Mouse (Mus musculus) induced T-regulatory cell, adult 2 months (primary cell): ENCODE results near the gene Ubqln1.

Source experiments
- DNase-seq: peaks from one replicate; pipeline ENCODE4 v3.0.0-alpha.2; 2012; ENCODE audit warnings: low read depth

Gene Ubqln1

DNA sequence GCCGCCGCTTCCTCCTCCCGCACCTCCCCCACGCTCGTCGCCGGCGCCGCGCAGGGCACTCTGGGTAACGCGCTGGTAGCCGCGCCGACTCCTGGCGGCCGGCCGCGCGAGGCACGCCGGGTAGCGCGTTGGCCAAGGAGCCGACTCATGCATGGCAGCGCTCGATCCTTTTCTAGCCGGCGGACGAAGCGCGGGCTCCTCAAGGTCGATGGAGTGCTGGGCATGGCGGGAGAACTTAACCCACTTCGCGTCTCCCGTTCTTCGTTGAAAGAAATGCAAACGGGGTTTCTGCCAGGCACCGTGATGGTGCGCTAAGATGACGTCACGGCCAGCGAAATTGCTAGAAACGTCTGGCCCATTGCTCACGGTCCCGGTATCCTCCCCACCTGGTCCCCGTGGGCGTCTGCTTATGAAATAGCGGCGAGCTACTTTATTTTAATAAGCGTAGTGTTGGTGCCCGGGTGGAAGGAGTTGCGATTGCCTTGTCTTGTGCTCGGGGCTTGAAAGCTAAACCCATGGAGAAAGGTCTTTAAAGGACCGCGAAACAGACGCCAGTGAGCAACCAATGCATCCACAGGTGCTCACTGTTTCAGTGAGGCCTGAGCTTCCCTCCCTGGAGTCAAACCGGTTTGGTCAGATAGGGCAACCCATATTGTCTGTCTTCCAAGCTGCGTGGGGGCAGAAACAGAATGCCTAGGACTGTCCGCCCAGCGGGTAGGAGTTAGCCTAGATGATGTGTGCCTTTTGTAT is at the start of gene Ubqln1:
Gene Ubqln1, minus strand, starts transcription at position 62 of the 750 bp plus-strand sequence.
- DNase-seq, result peak; percentile 92

DNA sequence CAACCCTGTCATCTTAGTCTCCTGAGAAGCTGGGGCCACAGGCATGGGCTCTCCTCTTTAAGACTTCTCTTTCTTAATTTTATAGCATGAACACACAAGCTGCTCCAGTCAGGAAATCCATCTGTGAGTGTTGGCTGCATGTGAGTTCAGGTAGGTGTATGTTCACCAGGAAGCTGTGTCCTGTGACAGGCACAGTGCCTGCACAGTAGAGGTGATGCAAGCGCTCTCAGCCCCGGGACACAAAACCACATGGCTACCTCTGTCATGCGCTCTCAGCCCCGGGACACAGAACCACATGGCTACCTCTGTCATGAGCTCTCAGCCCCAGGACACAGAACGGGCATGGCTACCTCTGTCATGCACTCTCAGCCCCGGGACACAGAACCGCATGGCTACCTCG is 48.1 kb upstream of the Ubqln1 start:
- no peak for DNase-seq

DNA sequence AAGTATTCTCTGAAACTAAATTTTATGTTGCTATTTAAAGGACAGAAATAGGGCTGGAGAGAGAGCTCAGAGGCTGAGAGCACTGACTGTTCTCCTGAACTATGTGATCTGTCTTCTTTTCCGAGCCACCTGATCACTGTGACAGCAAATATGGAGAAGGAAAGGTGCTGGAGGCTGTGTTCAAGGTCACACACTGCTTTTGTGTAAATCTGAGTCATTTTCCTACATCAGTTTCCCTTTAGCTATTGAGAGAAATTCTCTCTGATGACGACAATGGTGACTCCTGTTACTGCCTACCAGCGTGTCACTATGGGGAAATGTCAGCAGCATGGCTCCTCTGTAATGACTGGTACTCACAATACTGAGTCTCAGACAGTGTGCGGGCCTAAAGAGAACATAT is 46.2 kb upstream of the Ubqln1 start:
- DNase-seq, result no peak

DNA sequence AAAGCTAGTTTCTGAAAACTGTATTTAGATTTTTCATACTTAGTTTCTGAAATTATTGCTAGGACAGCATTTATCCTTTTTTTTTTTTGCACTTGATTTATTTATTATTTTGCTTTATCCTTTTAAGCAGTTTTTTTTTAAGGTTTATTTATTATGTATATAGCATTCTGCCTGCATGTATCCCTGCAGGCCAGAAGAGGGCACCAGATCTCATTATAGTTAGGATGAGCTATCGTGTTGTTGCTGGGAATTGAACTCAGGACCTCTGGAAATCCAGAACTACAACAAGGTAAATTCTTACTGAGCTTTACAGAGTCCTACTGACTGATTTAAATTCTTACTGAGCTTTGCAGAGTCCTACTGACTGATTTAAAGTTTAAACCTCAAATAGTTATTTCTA is 37.8 kb upstream of the Ubqln1 start:
- peak; percentile 32 for DNase-seq

DNA sequence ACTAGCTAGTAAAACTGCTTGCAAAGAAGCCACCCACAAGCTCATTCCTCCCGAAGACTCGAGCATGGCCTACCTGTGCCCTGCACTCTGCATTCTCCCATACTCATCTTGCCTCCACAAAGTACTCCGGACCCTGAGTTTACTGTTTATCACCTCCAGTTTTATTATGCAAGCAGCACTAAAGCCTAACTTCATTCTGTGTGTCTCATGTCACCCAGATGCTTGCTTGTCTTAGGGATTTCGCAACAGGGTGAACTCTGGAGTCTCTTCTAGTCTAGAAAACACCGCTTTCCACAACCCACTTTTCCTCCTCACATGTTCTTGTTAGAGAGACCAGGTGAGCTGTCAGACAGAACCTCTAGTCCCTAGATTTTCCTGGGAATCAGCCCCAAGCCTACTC is 33.5 kb upstream of the Ubqln1 start:
- DNase-seq, result no peak

DNA sequence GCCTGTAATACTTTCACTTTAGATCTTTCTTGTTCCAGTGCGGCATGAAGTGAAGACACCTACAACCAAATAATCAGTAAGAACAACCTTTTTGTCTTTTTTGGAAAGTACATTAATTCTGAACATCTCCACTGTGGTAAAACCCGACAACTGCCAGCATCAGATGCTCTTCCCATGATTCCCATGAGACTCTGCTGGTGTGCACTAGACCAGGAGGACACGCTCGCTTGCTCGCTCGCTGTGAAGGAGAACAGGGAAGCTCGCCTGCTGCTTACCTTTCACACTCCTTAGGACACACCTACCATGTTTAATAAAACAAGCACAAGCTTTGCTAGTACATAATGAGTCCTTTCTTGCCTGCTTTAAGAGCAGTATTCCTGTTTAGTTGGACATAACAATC is 21.1 kb upstream of the Ubqln1 start:
- no peak for DNase-seq

DNA sequence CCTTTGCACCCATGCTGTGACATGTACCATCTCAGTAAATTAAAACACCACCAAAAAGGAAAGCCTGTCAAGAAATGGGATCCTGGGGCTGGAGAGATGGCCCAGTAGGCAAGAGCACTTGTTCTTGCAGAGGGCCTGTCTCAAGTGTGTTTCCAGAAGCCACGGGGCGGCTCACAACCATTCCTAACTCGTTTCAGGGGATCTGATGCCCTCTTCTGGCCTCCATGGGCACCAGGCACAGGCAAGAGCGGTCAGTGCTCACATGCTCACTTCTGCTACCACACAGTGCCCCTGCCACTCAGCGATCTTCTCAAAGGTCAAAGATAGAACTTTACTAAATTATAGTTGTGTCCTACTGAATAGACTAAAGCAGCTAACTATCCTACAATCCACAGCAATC is 17.2 kb upstream of the Ubqln1 start:
- peak; percentile 48 for DNase-seq

DNA sequence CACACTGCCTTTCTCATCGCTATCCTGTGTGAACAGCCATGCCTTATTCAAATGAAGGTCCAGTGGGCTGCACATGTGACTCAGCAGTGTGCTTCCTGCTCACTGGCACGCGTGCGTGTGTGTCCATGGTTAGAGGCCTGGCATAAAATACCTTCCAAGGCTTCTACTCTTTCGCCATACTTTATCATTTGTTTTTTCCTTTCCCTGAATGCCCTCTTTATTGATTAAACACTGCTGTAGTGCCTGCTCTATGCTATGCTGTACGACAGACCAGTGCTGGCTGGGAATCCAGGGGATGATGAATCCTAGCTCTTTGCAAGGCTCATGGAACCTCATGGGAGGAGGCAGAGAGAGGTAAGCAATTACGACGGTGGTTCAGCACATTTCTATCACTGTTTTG is 16.6 kb upstream of the Ubqln1 start:
- DNase-seq, result no peak

DNA sequence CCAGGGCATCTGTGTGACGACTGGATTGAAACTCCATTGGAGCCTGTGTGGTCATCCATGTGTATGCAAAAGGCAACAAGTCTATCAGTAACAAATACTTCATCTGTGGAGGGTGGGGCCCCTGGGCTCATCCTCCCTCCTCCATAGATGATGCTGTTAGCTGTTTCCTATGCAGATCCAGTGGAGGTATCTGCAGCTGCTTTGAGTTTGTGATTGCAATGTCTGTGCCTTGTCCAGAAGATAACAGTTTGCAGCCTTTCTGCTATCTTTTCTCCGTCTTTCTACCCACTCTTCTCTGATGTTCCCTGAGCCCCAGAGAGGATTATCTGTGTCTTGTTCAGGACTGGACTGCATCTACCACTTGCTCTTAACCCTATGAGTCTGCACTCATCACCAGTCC is 13.2 kb upstream of the Ubqln1 start:
- DNase-seq, result no peak

DNA sequence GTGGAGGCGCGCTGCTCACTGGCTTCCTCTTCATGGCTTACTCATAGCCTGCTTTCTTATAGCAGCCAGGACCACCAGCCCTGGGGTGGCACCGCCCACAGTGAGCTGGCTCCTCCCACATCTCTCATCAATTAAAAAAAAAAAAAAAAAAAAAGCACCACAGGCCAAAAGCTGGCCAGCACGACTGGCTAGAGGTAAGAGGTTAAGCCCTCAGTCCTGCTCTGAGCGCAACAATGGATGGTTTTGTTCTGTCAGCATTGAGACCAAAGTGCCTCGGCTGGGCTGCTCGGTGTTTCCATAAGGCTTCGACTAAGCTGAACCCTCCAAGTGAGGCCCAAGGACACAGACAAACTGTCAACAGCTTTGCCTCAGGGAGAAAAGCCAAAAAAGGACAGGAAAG is 10.2 kb upstream of the Ubqln1 start:
- no peak for DNase-seq

DNA sequence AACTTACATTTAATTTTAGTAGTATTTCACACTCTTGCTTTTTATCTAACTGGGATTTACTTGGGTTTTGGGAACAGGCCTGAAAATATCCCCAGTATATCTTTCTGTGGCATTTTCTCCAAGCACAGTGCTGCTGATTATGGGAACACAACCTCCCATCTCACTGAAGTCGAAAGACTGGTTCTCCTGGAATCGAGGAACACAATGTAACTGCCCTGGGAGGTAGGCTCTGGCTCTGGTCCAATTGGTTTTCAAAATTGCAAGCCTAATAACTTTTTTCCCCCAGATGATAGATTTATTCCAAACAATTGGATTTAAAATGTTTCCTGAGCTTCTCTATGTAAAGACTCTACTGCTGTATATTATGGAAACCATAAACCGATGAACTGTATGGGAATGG is 4.8 kb upstream of the Ubqln1 start:
- DNase-seq, result no peak

DNA sequence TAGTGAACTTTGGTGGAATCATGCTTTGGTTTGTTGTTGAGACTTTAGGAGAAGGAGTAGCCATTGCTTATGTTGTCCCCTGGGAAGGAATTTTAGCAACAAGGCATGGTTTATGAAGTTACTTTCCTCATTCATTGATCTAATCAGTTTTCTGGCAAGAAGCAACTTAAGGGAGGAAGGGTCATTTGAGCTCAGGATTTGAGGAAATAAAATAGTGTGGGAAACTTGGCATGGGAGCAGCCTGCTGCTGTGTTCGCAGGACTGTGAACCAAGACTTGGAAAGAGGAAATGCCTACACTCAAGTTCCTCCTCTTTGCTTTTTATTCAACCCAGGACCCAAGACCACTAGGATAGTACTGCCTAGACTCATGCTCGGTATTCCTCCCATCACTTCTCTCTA is 2.1 kb upstream of the Ubqln1 start:
- DNase-seq, result no peak

DNA sequence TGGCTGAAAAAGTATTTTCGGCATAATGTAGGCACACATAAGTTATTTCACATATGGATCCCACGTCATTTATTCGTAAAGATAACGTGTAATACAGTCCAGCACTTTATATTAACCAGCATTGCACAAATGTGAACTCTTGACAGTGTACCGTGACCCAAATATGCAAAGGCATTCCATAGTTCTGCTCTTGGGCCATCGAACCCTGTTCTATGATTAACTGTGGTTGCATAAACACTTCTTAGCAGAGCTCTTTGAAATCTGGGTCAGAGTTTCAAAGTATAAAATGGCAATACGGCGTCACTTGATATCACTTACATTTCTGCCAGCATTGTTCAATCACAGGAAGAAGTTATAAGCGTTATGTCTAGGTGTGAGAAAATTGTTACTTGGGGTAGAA is 942 bp upstream of the Ubqln1 start:
- no peak for DNase-seq

DNA sequence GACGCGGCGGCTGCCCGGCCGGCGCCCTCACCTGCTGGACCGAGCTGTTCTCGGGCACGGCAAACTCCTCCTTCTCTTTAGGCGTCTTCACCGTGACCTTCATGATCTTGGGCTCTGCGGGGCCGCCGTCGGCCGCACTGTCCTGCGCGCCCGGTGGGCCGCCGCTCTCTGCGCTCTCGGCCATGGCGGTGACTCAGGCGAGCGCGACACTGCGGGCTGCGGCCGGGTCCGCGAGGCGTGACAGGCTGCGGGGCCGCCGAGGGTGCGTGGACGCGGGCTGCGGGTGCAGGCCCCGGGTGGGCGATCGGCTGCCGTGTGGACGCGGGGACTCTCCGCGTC is 231 bp downstream of the Ubqln1 start:
- DNase-seq, result no peak

DNA sequence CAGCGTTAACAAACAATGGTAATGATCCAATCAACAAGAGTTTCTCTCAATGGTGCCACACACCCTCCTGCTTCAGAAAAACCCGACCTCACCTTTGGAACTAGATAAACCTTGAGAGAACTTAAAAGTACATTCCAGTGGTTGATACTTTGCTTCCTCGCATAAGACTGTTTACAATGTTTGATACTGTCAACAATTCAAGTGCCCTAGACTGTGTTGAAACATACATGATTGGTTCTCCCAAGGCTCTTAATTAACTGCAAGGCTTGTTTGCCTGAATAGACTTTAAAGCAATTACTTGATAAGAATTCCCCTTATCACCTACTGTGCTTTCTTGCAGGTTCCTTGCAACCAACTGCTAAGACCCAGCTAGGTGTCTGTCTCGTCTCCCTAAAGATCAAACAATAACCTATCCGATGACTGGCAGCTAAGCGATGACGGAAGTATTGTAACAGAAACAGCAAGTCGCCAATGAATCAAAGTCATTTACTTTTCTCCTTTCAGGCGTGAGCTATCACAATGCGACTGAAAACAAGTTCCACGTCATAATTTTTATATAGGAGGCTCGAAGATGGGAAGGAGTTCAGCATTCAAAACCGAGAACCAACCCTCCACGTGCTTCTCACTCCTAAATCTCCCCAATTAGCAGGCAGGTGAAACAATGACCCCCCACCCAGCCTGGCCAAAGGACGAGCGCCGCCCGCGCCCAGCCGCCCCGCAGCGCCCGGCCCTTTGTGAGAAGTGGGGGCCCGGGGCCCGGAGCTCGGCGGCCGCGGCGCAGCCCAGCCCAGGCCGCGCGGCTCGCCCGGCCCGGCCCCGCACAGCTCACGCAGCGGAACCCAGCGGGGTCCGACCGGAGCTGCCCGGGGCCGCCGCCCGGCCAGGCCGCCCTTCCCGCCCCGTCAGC is 854 bp downstream of the Ubqln1 start:
- DNase-seq, result peak; percentile 71

DNA sequence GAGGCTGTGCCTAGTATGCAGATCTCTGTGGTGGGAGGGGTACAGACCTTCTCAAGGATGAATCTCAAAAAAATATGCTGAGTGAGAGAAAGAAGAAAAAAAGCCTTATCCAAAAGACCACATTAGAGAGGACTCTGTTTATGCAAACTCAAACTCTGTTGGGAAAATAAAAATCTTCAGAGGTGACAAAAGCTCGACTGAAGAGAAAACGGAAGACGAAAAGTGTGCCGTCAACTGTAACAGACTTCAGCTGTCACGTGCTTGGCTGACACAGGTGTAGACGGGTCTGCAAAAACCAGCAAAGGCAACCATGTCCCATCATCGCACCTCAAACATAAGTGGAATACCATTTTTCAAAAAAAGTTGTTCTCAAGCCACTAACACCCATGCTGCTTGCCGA is 1.7 kb downstream of the Ubqln1 start:
- DNase-seq, result no peak

DNA sequence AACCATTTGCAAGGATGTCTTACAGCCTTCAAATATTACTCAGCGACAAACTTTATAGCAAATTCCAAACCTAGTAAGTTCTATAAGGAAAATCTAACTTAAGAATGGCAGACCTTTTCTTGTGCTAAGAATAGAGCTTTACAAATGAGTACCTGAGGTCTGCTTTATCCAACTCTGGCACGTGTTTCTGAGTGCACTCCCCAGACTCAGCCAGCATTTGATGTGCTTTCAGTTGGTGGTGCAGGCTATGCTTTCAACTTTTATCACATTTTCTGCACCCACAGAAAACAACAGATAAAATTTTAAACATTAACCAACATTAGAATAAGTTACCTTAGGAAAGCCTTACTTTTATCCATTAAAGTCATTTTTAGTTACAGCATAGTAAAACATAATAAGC is 2.9 kb downstream of the Ubqln1 start:
- no peak for DNase-seq

DNA sequence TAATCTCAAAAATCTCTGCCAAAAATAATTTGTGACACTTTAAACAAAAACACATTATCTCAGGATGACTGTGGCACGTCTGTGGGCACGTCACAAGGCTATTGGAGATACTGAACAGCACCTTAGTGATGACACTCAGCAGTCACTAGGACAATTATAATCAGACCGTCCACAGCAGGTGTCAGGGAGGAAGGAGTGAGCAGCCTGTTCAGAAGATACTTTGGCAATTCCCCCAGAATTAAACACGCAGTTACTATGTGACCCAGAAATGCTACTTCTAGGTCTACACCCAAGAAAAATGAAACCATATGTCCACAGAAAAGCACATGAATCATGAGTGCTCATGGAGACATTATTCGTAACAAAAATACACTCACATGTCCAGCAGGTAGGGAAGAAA is 5.0 kb downstream of the Ubqln1 start:
- no peak for DNase-seq

DNA sequence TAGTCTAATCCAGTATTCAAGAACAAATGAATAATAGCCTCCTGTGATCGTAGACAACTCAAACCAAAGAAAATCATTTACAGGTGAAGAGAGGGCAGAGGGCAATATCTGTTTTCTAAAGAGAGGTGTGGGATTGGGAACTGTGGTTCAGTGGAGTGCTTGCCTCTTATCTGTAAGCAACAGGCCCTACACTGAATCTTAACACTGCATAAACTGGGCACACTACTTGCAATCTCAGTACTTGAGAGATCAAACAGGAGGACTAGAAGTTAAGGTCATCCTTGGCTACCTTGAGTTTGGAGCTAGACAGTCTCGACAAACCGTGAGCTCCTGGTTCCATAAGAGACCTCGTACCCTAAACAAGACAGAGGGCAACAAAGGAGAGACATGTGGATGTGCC is 9.4 kb downstream of the Ubqln1 start:
- no peak for DNase-seq

DNA sequence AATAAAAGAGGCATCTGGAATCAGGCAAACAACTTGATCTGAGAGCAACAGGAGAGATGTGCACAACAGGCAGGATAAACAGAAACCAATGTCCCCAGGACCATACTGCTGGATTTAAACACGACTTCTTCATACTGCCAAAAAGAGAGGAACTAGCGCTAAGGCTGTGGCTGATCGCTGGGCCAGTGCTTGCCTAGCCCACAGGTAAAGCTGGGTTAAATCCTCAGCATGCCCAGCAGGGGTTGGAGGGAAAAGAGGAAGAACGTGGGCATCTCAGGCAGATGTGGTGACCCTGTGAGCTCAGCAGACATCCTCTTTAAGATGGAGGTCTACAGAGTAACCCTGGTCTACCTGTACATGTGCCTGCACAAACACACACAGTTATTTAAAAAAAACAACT is 10.5 kb downstream of the Ubqln1 start:
- DNase-seq, result no peak

DNA sequence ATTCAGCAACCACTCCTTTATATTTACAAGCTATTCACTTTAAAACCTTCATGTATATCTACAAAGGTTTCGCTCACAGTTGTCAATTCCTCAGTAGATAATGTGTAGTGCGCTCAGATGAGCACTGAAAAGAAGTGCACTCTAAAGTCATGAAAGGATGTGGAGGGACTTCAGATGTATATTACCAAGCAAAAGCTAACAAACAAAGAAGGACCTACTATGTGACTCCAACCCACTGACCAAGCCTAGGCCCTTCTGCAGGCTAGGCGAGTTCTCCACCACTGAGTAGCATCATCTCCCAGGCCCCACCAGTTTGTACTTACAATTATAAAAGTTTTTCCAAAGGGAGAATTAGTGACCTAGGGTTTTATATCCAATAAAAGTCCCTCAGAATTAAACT is 11.3 kb downstream of the Ubqln1 start:
- DNase-seq, result no peak

DNA sequence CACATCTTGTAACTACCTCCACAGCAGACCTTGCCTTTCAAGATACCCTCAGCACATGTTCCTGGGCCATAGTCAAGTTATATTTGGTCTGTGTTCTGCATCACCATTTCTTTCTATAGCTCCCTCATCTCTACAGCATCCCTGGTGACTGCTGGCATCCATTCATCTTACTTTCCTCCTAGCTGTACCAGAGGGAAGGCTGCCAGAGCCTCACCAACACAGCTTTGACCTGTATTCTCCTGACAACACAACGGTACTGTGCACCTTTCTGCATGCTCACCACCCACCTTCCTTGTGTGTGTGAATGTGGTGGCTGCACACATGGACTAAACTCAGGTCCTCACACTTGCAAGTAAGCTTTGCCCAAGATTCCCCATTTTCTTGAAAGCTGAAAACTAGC is 12.6 kb downstream of the Ubqln1 start:
- no peak for DNase-seq

DNA sequence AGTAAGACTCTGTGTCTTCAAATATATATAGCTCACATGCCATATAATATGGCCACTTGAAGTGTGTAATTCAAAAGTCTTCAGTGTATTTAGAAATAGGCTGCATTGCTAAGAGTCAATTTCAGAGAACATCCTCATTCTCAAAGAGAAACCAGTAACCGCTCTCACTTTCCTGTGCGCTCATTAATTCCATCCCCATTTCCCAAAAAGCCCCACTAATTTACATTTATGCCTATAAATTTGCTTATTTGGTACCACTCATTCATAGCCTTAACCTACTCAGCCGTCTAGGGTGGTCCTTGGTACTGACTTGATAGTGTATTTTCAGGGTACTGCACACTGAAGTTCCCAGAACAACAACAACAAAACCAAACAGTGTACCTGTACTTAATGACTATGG is 13.5 kb downstream of the Ubqln1 start:
- DNase-seq, result no peak

DNA sequence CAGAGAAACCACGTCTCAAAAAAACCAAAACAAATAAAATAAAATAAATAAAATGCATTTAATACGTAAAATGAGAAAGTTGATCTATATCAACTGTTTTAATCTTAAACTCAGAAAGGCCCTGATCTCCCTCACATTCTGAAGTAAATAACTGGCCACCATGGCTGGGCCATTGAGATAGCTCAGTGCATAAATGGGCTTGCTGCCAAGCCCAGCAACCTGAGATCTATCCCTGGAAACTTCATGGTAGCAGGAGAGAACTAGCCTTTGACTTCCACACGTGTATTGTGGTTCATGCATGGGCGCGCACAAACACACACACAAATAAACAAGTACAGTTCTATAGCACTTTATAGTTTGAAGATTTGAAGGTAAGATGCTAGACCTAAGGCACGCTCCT is 14.1 kb downstream of the Ubqln1 start:
- DNase-seq, result no peak
